Mouse (Mus musculus) stomach, embryonic 14.5 days (tissue): ENCODE data around the gene Cenpw. TPM values are rescaled to one million over a fixed set of nuclear protein-coding genes. Genes with fewer than 3 reads are reported as not detected.

Experiments
- ATAC-seq: fragments of 200-750 bp; cut with Nextera tagmentation; 2 replicates; pipeline ENCODE4 v1.8.0; 2017; ENCODE audit warnings: low read depth, moderate TSS enrichment; ENCODE audit not compliant: insufficient number of reproducible peaks, insufficient read depth, low FRiP score
- H3K27ac ChIP-seq: fragments of 300-500 bp; sonication (generic); 2 replicates; pipeline ENCODE4 v1.5.1; 2014; ENCODE audit warnings: mild to moderate bottlenecking, low read length, moderate library complexity, mixed read lengths
- H3K27me3 ChIP-seq: fragments of 300-500 bp; sonication (generic); 2 replicates; pipeline ENCODE4 v1.6.1; 2014; ENCODE audit warnings: low read length, control low read depth, mixed read lengths; ENCODE audit not compliant: control insufficient read depth, insufficient read depth
- H3K36me3 ChIP-seq: fragments of 300-500 bp; sonication (generic); 2 replicates; pipeline ENCODE4 v1.6.1; 2014; ENCODE audit warnings: mild to moderate bottlenecking, control low read depth, low read length, moderate library complexity, mixed read lengths; ENCODE audit not compliant: control insufficient read depth, insufficient read depth
- H3K4me1 ChIP-seq: fragments of 300-500 bp; sonication (generic); 2 replicates; pipeline ENCODE4 v1.6.1; 2014; ENCODE audit warnings: low read length, control low read depth, mixed read lengths; ENCODE audit not compliant: control insufficient read depth, insufficient read depth
- H3K4me2 ChIP-seq: fragments of 300-500 bp; sonication (generic); replicated peaks from 2 replicates; pipeline ENCODE4 v1.6.1; 2014; ENCODE audit warnings: low read depth, low read length, control low read depth
- H3K4me3 ChIP-seq: fragments of 300-500 bp; sonication (generic); 2 replicates; pipeline ENCODE4 v1.5.1; 2014; ENCODE audit warnings: low read depth, low read length, control low read depth
- H3K9ac ChIP-seq: fragments of 300-500 bp; sonication (generic); replicated peaks from 2 replicates; pipeline ENCODE4 v1.6.1; 2014; ENCODE audit warnings: low read depth, mild to moderate bottlenecking, control low read depth, low read length, moderate library complexity, mixed read lengths
- H3K9me3 ChIP-seq: fragments of 300-500 bp; sonication (generic); 2 replicates; pipeline ENCODE4 v1.6.1; 2016; ENCODE audit warnings: low read depth, low read length, control low read depth; ENCODE audit not compliant: control insufficient read depth
- WGBS: fragments of 180-500 bp; shearing (Covaris S2); extraction: QIAGEN DNeasy Blood & Tissue Kit; methylation state at CpG from one replicate; pipeline ENCODE4 v1.1.7; 2014; 5-methylcytosine and 5-hydroxymethylcytosine counted together
- polyA plus RNA-seq: library from polyadenylated mRNA; unstranded; fragments of >200 nt; fragmentation: Nextera tagmentation; extraction: Ambion mirVana; gene quantifications from 2 replicates; pipeline ENCODE4 v1.2.1, GENCODE M21; 2014

Gene Cenpw
- polyA plus RNA-seq = 42.5 and 47.4 TPM in 2 replicates

DNA sequence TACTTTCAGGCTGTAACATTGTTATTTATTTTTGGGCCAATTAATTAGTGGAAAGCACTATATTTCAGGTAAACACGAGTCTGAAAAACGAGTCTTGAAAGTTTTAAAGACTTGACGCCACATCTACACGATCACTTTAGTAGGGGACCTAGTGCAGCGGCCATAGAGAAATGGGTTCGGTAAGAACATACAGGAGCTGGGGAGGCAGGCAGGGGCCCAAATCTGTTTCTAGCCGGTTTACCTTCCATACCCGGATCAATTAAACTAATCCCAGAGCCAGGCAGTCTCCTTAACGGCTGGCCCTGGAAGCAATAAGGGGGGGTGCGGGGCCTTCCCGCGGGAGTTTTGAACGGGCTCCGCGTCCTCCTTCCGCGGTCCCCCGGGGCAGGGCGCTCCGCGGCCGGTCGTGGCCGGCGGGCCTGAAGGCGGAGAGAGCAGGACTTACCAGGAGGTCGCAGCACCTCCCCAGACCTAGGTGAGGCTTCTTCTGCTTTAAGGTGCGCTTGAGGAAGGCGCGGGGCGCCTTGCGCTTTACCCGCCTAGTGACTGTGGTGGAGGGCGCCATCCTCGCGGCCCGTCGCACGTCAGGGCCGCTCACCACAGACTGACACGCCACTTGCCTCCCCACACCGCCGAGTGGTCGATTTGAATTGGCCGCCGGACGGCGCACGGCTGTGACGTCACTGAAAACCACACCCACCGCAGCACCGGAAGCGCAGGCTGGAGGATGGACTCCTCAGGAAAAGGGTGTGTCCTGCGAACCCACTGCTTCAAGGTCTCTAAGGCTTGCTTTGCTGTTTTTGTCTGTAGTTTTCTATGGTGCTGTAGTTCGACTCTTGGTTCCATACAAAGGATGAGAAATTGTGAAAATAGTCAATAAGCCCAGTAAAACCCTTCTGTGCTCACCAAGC is at the start of gene Cenpw:
TSS of gene Cenpw (minus strand) at position 645 of the 911 bp plus-strand sequence.
- WGBS = 1% methylated on average over 55 of the region's 55 CpGs
- peak; percentile 100 for ATAC-seq
- Histone ChIP-seq H3K4me2 (peak within 1 kb of the TSS; percentile 63), H3K9ac (peak within 1 kb of the TSS; percentile 72), H3K36me3 (no peaks in the 10 kb centered on the region), H3K27me3 (no peaks in the 10 kb centered on the region), H3K9me3 (no peaks in the 10 kb centered on the region), H3K4me3 (peak within 1 kb of the TSS; percentile 88), H3K27ac (no peak within 1 kb of the TSS), H3K4me1 (0 out of 2 replicates have a peak, but pooled peaks cover 4% of the 10 kb centered on the region)

DNA sequence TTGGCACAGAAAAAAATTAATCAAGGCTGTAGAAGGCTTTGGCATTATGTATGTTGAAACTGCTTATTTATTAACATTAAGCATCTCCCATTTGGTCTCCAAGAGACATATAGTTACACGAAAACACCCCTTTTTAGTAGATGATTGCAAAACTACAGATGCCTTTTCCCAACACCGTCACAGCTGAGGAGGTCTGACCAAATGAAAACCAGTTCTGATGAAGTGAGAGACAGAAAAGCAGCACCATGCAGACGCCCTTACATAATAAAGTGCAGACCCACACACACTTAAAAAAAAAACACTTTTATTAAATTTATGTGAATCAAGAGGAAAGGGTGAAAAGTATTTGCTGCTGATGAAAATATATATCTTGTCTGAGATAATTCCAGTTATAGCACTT is 49.3 kb upstream of the Cenpw start:
- Histone ChIP-seq H3K4me2 (no peak overlapping the region), H3K36me3 (no peaks in the 10 kb centered on the region), H3K9me3 (no peaks in the 10 kb centered on the region), H3K4me1 (no peaks in the 10 kb centered on the region), H3K27ac (no peak overlapping the region), H3K27me3 (no peaks in the 10 kb centered on the region), H3K9ac (no peak overlapping the region), H3K4me3 (no peak overlapping the region)
- 61% methylated on average over 3 of the region's 3 CpGs for WGBS
- no peak for ATAC-seq

DNA sequence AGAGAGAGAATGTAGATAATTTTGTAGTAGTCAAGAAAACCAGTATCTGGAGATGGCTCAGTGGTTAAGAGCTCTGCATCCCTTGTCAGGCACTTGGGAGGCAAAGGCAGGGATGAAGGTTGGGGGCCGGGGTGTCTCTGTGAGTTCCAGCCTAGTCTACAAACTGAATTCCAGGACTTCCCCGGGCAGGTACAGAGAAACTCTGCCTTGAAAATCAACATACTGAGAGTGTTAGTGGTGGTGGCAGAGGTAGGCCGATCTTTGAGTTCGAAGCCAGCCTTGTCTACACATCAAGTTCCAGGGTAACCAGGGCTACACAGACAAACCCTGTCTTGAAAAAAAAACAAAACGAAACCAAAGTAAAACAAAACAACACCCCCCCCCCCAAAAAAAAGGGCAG is 859 bp downstream of the Cenpw start:
- 0 out of 2 replicates have a peak, but pooled peaks cover 4% of the 10 kb centered on the region for H3K4me1 ChIP-seq
- H3K9ac ChIP-seq = peak overlapping the region; percentile 72
- 67% methylated on average over 5 of the region's 5 CpGs for WGBS
- H3K27ac ChIP-seq = no peak overlapping the region
- H3K27me3 ChIP-seq = no peaks in the 10 kb centered on the region
- no peak for ATAC-seq
- H3K9me3 ChIP-seq = no peaks in the 10 kb centered on the region
- no peaks in the 10 kb centered on the region for H3K36me3 ChIP-seq
- peak overlapping the region; percentile 88 for H3K4me3 ChIP-seq
- peak overlapping the region; percentile 63 for H3K4me2 ChIP-seq

DNA sequence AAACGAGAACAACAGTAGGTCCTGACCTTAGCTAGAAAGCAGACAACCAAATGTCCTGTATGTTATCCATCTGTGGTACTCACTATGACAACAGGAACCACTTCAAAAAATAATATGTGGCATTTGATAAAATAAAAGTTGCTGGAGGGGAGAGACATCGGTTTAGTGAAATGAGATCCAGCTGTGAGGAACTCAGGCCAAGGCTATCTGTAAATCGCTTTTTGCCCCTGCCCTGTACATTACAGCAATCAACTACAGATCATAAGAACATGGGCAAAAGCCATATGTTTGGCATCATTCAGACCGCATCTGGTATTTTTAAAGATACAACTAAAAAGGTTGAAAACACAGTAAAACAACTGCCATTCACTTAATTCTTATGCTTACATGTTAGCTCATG is 32.7 kb downstream of the Cenpw start:
- Histone ChIP-seq H3K36me3 (no peaks in the 10 kb centered on the region), H3K27me3 (no peaks in the 10 kb centered on the region), H3K4me2 (no peak overlapping the region), H3K27ac (no peak overlapping the region), H3K9ac (no peak overlapping the region), H3K9me3 (no peaks in the 10 kb centered on the region), H3K4me3 (no peak overlapping the region), H3K4me1 (no peaks in the 10 kb centered on the region)
- WGBS = 56% methylated on average over 4 of the region's 4 CpGs
- ATAC-seq = peak; percentile 23; the same call in 1 of the 2 replicates
